Mouse (Mus musculus) liver, embryonic 14.5 days (tissue): ENCODE results near the gene Pgm2l1. TPM values are rescaled to one million over a fixed set of nuclear protein-coding genes. Genes with fewer than 3 reads are reported as not detected.

Source experiments
- ATAC-seq: fragments of 200-750 bp; cut with Nextera tagmentation; 2 replicates; pipeline ENCODE4 v1.8.0; 2017; ENCODE audit warnings: moderate number of reproducible peaks, mild to moderate bottlenecking, moderate library complexity; ENCODE audit not compliant: insufficient read depth
- DNase-seq, 3 experiments: peaks; one replicate each; pipeline ENCODE4 v3.0.0-alpha.2; 2012 to 2013; ENCODE audit warnings: low read depth in 3 of 3, low spot score in 3 of 3
- H3K27ac ChIP-seq: fragments of 300-500 bp; sonication (generic); 2 replicates; pipeline ENCODE4 v1.5.1; 2014; ENCODE audit warnings: moderate library complexity, mild to moderate bottlenecking, control low read depth, inconsistent platforms
- H3K27me3 ChIP-seq: fragments of 300-500 bp; sonication (generic); 2 replicates; pipeline ENCODE4 v1.6.1; 2014; ENCODE audit warnings: mild to moderate bottlenecking, low read length, moderate library complexity; ENCODE audit not compliant: control insufficient read depth, insufficient read depth
- H3K36me3 ChIP-seq: fragments of 300-500 bp; sonication (generic); replicated peaks from 2 replicates; pipeline ENCODE4 v1.6.1; 2014; ENCODE audit warnings: low read depth; ENCODE audit not compliant: control insufficient read depth, insufficient read depth
- H3K4me1 ChIP-seq, 2 experiments: fragments of 200-500 bp in 1 of 2; fragments of 300-500 bp in 1 of 2; sonication (generic) in 1 of 2; replicated peaks; 2 replicates each; pipeline ENCODE4 v1.6.1; 2012 to 2014; ENCODE audit warnings: antibody characterized with exemption in 1 of 2, inconsistent platforms in 1 of 2, low read length in 1 of 2; ENCODE audit not compliant: control insufficient read depth in 2 of 2, insufficient read depth in 2 of 2
- H3K4me2 ChIP-seq: fragments of 300-500 bp; sonication (generic); 2 replicates; pipeline ENCODE4 v1.6.1; 2014; ENCODE audit warnings: low read depth, mild to moderate bottlenecking, control low read depth, moderate library complexity
- H3K4me3 ChIP-seq, 2 experiments: fragments of 200-500 bp in 1 of 2; fragments of 300-500 bp in 1 of 2; sonication (generic) in 1 of 2; 2 replicates each; pipeline ENCODE4 v1.5.1; 2012 to 2014; ENCODE audit warnings: low read depth in 2 of 2, low read length in 2 of 2, mild to moderate bottlenecking in 2 of 2, control low read depth in 1 of 2, inconsistent platforms in 1 of 2, moderate library complexity in 1 of 2; ENCODE audit not compliant: insufficient read depth in 1 of 2
- H3K9ac ChIP-seq: fragments of 300-500 bp; sonication (generic); replicated peaks from 2 replicates; pipeline ENCODE4 v1.6.1; 2014; ENCODE audit warnings: mild to moderate bottlenecking, control low read depth, moderate library complexity
- H3K9me3 ChIP-seq: fragments of 300-500 bp; sonication (generic); 2 replicates; pipeline ENCODE4 v1.6.1; 2016; ENCODE audit warnings: low read length, mixed read lengths; ENCODE audit not compliant: control insufficient read depth
- CTCF ChIP-seq: IDR thresholded peaks from 2 replicates; pipeline ENCODE4 v1.5.1; 2016; ENCODE audit warnings: antibody characterized with exemption, low read depth, control low read depth
- EP300 ChIP-seq: IDR thresholded peaks from 2 replicates; pipeline ENCODE4 v1.6.1; 2016; ENCODE audit warnings: antibody characterized with exemption, low read depth
- WGBS: fragments of 180-500 bp; shearing (Covaris S2); extraction: QIAGEN DNeasy Blood & Tissue Kit; methylation state at CpG from one replicate; pipeline ENCODE4 v1.1.7; 2014; ENCODE audit not compliant: insufficient replicate concordance; 5-methylcytosine and 5-hydroxymethylcytosine counted together
- polyA plus RNA-seq, 2 experiments: library from polyadenylated mRNA; depleted of rRNA in 1 of 2; stranded (reverse) in 1 of 2; unstranded in 1 of 2; fragments of >200 nt; fragmentation: Nextera tagmentation in 1 of 2; extraction: Ambion mirVana in 1 of 2; gene quantifications; 2 replicates each; pipeline versions ENCODE4 v1.2.1 to v1.2.3; 2012 to 2014

Gene Pgm2l1
- polyA plus RNA-seq, 2 experiments: 1.3 to 2.4 TPM

DNA sequence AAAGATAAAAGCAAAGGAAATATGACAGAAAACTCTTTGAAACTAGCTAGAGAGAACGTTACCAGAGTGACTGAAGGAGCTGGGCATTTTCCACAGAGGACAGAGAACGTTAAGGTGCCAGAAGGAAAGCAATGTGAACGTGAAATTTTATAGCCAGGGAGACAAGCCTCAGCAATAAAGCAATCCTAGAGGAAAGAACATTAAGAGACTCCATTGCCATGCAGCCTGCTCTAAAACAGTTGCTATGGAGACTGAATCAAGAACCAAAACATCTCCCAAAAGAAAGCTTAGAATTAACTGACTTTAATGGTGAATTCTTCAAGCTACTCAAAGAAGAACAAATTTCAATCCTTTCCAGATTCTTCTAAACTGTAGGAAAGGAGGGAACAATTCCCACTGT is 56.1 kb downstream of the Pgm2l1 start:
- H3K36me3 ChIP-seq: no peaks in the 10 kb centered on the region
- H3K27me3 ChIP-seq: peaks cover 33% of the 10 kb centered on the region
- 42% methylated on average over 3 of the region's 3 CpGs for WGBS
- DNase-seq (no peak), ATAC-seq (no peak)
- H3K27ac ChIP-seq: no peak overlapping the region
- no peaks in the 10 kb centered on the region for H3K9me3 ChIP-seq
- H3K9ac ChIP-seq: no peak overlapping the region
- H3K4me2 ChIP-seq: no peak overlapping the region
- TF ChIP-seq CTCF (no peak), EP300 (no peak)
- H3K4me3 ChIP-seq: no peak overlapping the region
- H3K4me1 ChIP-seq: peaks cover 0 to 2% of the 10 kb centered on the region in 2 experiments; a peak in 1 of 4 replicates

- under 1% methylated on average over 48 of the region's 53 CpGs for WGBS
- peaks cover 0 to 4% of the 10 kb centered on the region in 2 experiments; a peak in 1 of 4 replicates for H3K4me1 ChIP-seq
- TF ChIP-seq EP300 (no peak), CTCF (peak; percentile 19; the same call in 1 of the 2 replicates)
- no peak within 1 kb of the TSS for H3K9ac ChIP-seq
- no peak for ATAC-seq
- peak within 1 kb of the TSS; percentile 41 for H3K4me2 ChIP-seq
- no peaks in the 10 kb centered on the region for H3K36me3 ChIP-seq
- H3K27ac ChIP-seq: no peak within 1 kb of the TSS
- peaks cover 41% of the 10 kb centered on the region for H3K27me3 ChIP-seq
- H3K4me3 ChIP-seq: peak within 1 kb of the TSS; percentile 11 to 21
- DNase-seq: no peak
- H3K9me3 ChIP-seq: no peaks in the 10 kb centered on the region
Observed at GRCm38 (mm10) chr7:100285383-100285782, 58.2 kb downstream of the Pgm2l1 start, which contains the start of gene P4ha3. Gene P4ha3 (plus strand): TSS chr7:100285520.

GRCm38 (mm10) chr7:100287748-100288578 is 60.8 kb downstream of the Pgm2l1 start:
- no peak overlapping the region for H3K4me3 ChIP-seq
- no peak overlapping the region for H3K9ac ChIP-seq
- peak overlapping the region; percentile 10; the same call in 1 of the 2 replicates for H3K27ac ChIP-seq
- H3K27me3 ChIP-seq: peaks cover 41% of the 10 kb centered on the region
- peak; percentile 20 to 36 (median 26) for DNase-seq
- no peak for ATAC-seq
- TF ChIP-seq EP300 (no peak), CTCF (no peak)
- no peaks in the 10 kb centered on the region for H3K9me3 ChIP-seq
- WGBS: 35% methylated on average over 7 of the region's 7 CpGs
- H3K4me2 ChIP-seq: peak overlapping the region; percentile 22
- H3K4me1 ChIP-seq: peaks cover 0 to 4% of the 10 kb centered on the region in 2 experiments; a peak in 1 of 4 replicates
- no peaks in the 10 kb centered on the region for H3K36me3 ChIP-seq

DNA sequence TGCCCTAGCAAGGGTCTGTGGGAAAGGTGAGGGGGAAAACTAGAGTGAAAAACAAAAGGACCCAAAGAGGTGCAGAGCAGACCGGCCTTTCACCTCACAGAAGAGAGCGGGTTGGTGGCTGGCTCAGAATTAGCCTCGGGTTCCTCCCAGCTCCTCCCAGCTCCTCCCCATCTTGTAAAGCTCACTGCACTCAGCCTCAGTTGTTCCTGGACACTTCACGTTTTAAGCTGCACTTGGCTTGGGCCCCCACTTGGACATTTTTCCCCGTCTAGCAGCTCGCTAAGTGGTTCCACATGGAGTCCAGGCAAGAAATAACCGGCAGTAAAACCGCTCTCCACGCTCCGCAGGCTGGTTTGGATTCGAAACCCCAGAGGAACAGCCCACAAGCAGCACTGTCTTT is 61.4 kb downstream of the Pgm2l1 start:
- Histone ChIP-seq H3K9ac (no peak overlapping the region), H3K4me2 (peak overlapping the region; percentile 22), H3K9me3 (no peaks in the 10 kb centered on the region), H3K4me3 (no peak overlapping the region), H3K36me3 (no peaks in the 10 kb centered on the region), H3K27me3 (peaks cover 41% of the 10 kb centered on the region), H3K27ac (peak overlapping the region; percentile 10; the same call in 1 of the 2 replicates), H3K4me1 (peaks cover 0 to 4% of the 10 kb centered on the region in 2 experiments; a peak in 1 of 4 replicates)
- DNase-seq: no peak
- no peak for ATAC-seq
- no peak for TF ChIP-seq CTCF
- no peak for TF ChIP-seq EP300
- 39% methylated on average over 11 of the region's 11 CpGs for WGBS

DNA sequence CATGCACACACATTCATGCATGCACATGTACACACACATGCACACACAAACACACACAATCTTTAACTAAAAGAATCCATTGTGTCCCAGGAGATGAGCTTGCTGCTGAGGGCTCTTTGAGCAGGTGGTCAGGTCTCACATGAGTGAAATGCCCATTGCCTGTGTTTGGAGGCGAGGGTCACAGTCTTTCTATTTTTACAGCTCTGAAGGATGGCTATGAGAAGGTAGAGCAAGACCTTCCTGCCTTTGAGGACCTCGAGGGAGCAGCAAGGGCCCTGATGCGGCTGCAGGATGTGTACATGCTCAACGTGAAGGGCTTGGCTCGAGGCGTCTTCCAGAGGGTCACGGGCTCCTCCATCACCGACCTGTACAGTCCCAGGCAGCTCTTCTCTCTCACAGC is 66.4 kb downstream of the Pgm2l1 start:
- 58% methylated on average over 8 of the region's 8 CpGs for WGBS
- Histone ChIP-seq H3K27ac (no peak overlapping the region), H3K4me3 (no peak overlapping the region), H3K4me1 (0 out of 4 replicates have a peak, but pooled peaks cover 0 to 1% of the 10 kb centered on the region in 2 experiments), H3K9me3 (no peaks in the 10 kb centered on the region), H3K9ac (no peak overlapping the region), H3K4me2 (no peak overlapping the region), H3K36me3 (no peaks in the 10 kb centered on the region), H3K27me3 (peaks cover 6% of the 10 kb centered on the region)
- DNase-seq (no peak), ATAC-seq (no peak)
- TF ChIP-seq CTCF (no peak), EP300 (no peak)
